Mouse (Mus musculus) liver, embryonic 14.5 days (tissue): ENCODE measurements around the gene March2.

Source experiments
- CTCF ChIP-seq: IDR thresholded peaks from 2 replicates; pipeline ENCODE4 v1.5.1; 2016; ENCODE audit warnings: antibody characterized with exemption, low read depth, control low read depth
- EP300 ChIP-seq: IDR thresholded peaks from 2 replicates; pipeline ENCODE4 v1.6.1; 2016; ENCODE audit warnings: antibody characterized with exemption, low read depth

- TF ChIP-seq CTCF (no peak), EP300 (no peak)
Observed at GRCm38 (mm10) chr17:33644068-33644467, 74.4 kb downstream of the March2 start.
